Mouse (Mus musculus) lung, embryonic 15.5 days (tissue): ENCODE results near the gene Disc1. TPM values are rescaled to one million over a fixed set of nuclear protein-coding genes. Genes with fewer than 3 reads are reported as not detected.

Source experiments
- ATAC-seq: fragments of 200-750 bp; cut with Nextera tagmentation; 2 replicates; pipeline ENCODE4 v1.8.0; 2017; ENCODE audit warnings: moderate number of reproducible peaks, borderline replicate concordance; ENCODE audit not compliant: low FRiP score, low TSS enrichment; ENCODE audit errors: extremely low read depth
- H3K27ac ChIP-seq: fragments of 300-500 bp; sonication (generic); 2 replicates; pipeline ENCODE4 v1.5.1; 2015; ENCODE audit warnings: moderate library complexity, mild to moderate bottlenecking, inconsistent platforms
- H3K27me3 ChIP-seq: fragments of 300-500 bp; sonication (generic); 2 replicates; pipeline ENCODE4 v1.6.1; 2015; ENCODE audit warnings: inconsistent platforms
- H3K36me3 ChIP-seq: fragments of 300-500 bp; sonication (generic); 2 replicates; pipeline ENCODE4 v1.6.1; 2015; ENCODE audit warnings: inconsistent platforms
- H3K4me1 ChIP-seq: fragments of 300-500 bp; sonication (generic); 2 replicates; pipeline ENCODE4 v1.6.1; 2015; ENCODE audit warnings: inconsistent platforms
- H3K4me2 ChIP-seq: fragments of 300-500 bp; sonication (generic); 2 replicates; pipeline ENCODE4 v1.6.1; 2015; ENCODE audit warnings: inconsistent platforms, mild to moderate bottlenecking, moderate library complexity
- H3K4me3 ChIP-seq: fragments of 300-500 bp; sonication (generic); 2 replicates; pipeline ENCODE4 v1.5.1; 2015; ENCODE audit warnings: mild to moderate bottlenecking, inconsistent platforms
- H3K9ac ChIP-seq: fragments of 300-500 bp; sonication (generic); 2 replicates; pipeline ENCODE4 v1.6.1; 2015; ENCODE audit warnings: inconsistent platforms
- H3K9me3 ChIP-seq: fragments of 300-500 bp; sonication (generic); 2 replicates; pipeline ENCODE4 v1.6.1; 2016; ENCODE audit warnings: inconsistent platforms
- WGBS: fragments of 180-500 bp; shearing (Covaris S2); methylation state at CpG from one replicate; pipeline ENCODE4 v1.1.7; 2015; 5-methylcytosine and 5-hydroxymethylcytosine counted together
- microRNA-seq: library from miRNA; unstranded; fragments of <30 nt; microRNA quantifications from one replicate; pipeline ENCODE4, GENCODE M21; 2016
- polyA plus RNA-seq: library from polyadenylated mRNA; unstranded; fragments of >200 nt; fragmentation: Nextera tagmentation; extraction: Ambion mirVana; gene quantifications from 2 replicates; pipeline ENCODE4 v1.2.1, GENCODE M21; 2015

Disc1 gene
- polyA plus RNA-seq, 1 experiment from 2014 or later: 3.0 TPM

GRCm38 (mm10) chr8:125299248-125299647 is 245.3 kb downstream of the Disc1 start:
- Histone ChIP-seq H3K9me3 (no peaks in the 10 kb centered on the region), H3K9ac (no peak overlapping the region), H3K27me3 (no peaks in the 10 kb centered on the region), H3K4me1 (peaks cover 16% of the 10 kb centered on the region), H3K4me3 (no peak overlapping the region), H3K36me3 (no peaks in the 10 kb centered on the region), H3K4me2 (no peak overlapping the region), H3K27ac (no peak overlapping the region)
- WGBS: 8% methylated on average over 4 of the region's 4 CpGs
- ATAC-seq: peak; percentile 40; the same call in 1 of the 2 replicates

DNA sequence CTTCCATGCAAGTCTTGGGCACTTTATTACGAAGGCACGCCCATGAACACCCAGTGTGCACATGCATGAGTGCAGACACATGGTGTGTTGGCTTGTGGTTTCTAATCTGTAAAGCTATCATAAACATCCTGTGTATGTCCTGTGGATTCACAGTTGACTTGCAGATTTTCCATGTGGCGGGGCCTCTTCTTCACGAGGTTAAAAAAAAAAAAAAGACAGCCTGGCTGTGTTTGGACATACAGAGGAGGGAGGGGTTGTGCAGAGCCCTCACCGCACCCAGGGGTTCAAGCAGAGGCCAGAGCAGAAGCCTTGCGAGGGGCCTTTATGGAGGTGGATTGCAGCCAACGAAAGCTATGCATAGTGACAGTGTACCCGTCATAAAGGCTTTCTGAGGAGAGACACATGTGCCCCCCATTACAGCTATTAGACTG is 248.0 kb downstream of the Disc1 start:
- Histone ChIP-seq H3K27me3 (no peaks in the 10 kb centered on the region), H3K9ac (no peak overlapping the region), H3K9me3 (no peaks in the 10 kb centered on the region), H3K4me2 (no peak overlapping the region), H3K27ac (no peak overlapping the region), H3K4me3 (no peak overlapping the region), H3K36me3 (no peaks in the 10 kb centered on the region), H3K4me1 (peaks cover 12% of the 10 kb centered on the region)
- 32% methylated on average over 8 of the region's 8 CpGs for WGBS
- peak; percentile 43 for ATAC-seq

DNA sequence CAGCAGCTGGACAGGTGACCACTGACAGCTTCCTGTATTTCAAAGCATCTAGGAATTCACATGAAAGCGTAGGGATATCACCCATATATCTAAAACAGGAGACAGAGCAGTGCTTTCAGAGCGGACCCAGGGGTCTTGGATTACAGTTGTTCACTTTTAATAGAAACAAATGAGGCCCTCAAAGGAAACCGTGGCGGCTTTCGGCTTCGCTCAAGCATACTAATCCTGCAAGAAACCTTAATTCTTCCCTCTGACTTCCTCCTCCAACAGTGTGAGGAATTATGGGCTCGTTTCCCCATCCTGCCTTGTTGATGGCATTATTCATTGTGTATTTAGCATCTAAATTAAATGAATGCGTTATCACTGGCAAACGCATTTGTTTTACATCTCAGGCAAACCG is 252.7 kb downstream of the Disc1 start:
- peaks cover 37% of the 10 kb centered on the region for H3K4me1 ChIP-seq
- no peak overlapping the region for H3K4me3 ChIP-seq
- H3K36me3 ChIP-seq: no peaks in the 10 kb centered on the region
- no peak overlapping the region for H3K4me2 ChIP-seq
- 0 out of 2 replicates have a peak, but pooled peaks cover 5% of the 10 kb centered on the region for H3K27me3 ChIP-seq
- ATAC-seq: no peak
- H3K9ac ChIP-seq: no peak overlapping the region
- H3K9me3 ChIP-seq: no peaks in the 10 kb centered on the region
- no peak overlapping the region for H3K27ac ChIP-seq
- 69% methylated on average over 10 of the region's 10 CpGs for WGBS

GRCm38 (mm10) chr8:125309985-125310384 is 256.0 kb downstream of the Disc1 start:
- 47% methylated on average over 14 of the region's 14 CpGs for WGBS
- ATAC-seq: no peak
- Histone ChIP-seq H3K9ac (no peak overlapping the region), H3K9me3 (no peaks in the 10 kb centered on the region), H3K36me3 (no peaks in the 10 kb centered on the region), H3K27me3 (0 out of 2 replicates have a peak, but pooled peaks cover 5% of the 10 kb centered on the region), H3K4me2 (no peak overlapping the region), H3K4me3 (no peak overlapping the region), H3K27ac (no peak overlapping the region), H3K4me1 (peaks cover 37% of the 10 kb centered on the region)

Small RNAs within 50 kb of the gene (microRNA-seq; reads per million reads assigned to microRNA genes)
- gene Gm22197: not detected

Other genes starting within 250 kb of the Disc1 start
- gene Gnpat, start 191.2 kb upstream of the Disc1 start, polyA plus RNA-seq: 93.6 and 99.0 TPM in 2 replicates
- 42.0 and 43.9 TPM in 2 replicates for gene 2810004N23Rik, start 191.1 kb upstream of the Disc1 start, polyA plus RNA-seq
- gene Exoc8, start 156.5 kb upstream of the Disc1 start, polyA plus RNA-seq: 8.8 and 9.7 TPM in 2 replicates
- 10.3 and 10.5 TPM in 2 replicates for gene Sprtn, start 156.3 kb upstream of the Disc1 start, polyA plus RNA-seq
- 12.0 and 13.3 TPM in 2 replicates for gene Egln1, start 104.9 kb upstream of the Disc1 start, polyA plus RNA-seq
- gene Tsnax, start 41.2 kb upstream of the Disc1 start, polyA plus RNA-seq: 118 and 123 TPM in 2 replicates